Mouse (Mus musculus): ENCODE measurements around the gene Kcnmb4.

DNA sequence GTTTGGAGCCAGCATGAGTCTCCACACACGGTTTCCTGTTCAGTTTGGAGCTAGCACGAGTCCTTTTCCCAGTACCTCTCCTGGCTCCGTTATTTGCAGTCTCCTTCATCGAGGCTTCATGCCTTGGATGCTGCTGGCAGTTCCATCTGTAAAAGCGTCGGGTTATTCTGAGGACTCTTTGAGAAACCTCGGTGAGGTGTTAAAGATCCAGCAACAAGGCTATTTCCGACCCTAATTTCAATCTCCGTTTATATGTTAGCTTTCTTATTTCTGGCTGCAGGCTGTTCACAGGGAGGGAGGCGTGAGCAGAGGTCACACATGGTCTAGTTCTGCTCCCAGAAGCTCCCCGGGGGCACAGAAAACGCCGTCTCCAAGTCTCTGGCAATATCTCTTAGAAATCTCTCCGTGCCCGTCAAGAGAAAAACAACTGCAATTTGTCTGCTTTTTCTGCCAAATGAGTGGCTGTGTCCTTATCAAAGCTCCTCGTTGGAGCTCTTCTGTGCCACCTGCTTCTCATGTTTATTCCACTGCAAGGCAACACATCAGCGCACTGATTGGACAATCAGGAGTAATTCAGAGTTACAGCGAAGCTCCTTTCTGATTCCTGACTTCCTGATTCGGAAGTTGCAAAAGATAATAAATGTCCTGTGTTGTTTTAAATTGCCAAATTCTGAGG, 65.9 kb downstream of the Kcnmb4 start:
- TF ChIP-seq CTCF (IDR thresholded peaks at IDR 0.05; ENCODE audit: low read depth, low read length) = no peak
- no peak for TF ChIP-seq POLR2AphosphoS5 (IDR thresholded peaks at IDR 0.05; ENCODE audit: insufficient replicate concordance, low read depth, low read length)
- no peak for TF ChIP-seq GATA1 (IDR thresholded peaks at IDR 0.05; ENCODE audit: borderline replicate concordance, low read length)
- no peak for TF ChIP-seq TAL1 (conservative IDR thresholded peaks at IDR 0.05; ENCODE audit: low read depth, low read length)
- no peak for TF ChIP-seq GATA2 (IDR thresholded peaks at IDR 0.05; ENCODE audit: borderline replicate concordance, low read depth, low read length)

Measured in G1E (cell line).